Mouse (Mus musculus): ENCODE data around the gene Clic6. TPM values are rescaled to one million over a fixed set of nuclear protein-coding genes. Genes with fewer than 3 reads are reported as not detected.

Clic6 gene
- polyA plus RNA-seq, 2 experiments, result 1.5 to 2.7 TPM

- H3K9ac ChIP-seq (ENCODE audit: low read depth, low read length, severe bottlenecking), result no peak overlapping the region
- no peak for TF ChIP-seq POLR2A (IDR thresholded peaks at IDR 0.05; ENCODE audit: borderline replicate concordance, extremely low read depth, insufficient read depth, insufficient read length)
- ATAC-seq (ENCODE audit: low FRiP score, low read depth), result no peak
- no peak overlapping the region for H3K4me3 ChIP-seq (replicated peaks; ENCODE audit: low read length)
- no peak overlapping the region for H3K4me2 ChIP-seq (replicated peaks; ENCODE audit: low read depth, low read length, severe bottlenecking)
- H3K36me3 ChIP-seq (ENCODE audit: control insufficient read depth, insufficient read depth, low read length), result no peaks in the 10 kb centered on the region
- WGBS, result 52% methylated on average over 10 of the region's 10 CpGs
- H3K27me3 ChIP-seq (ENCODE audit: control insufficient read depth, insufficient read depth, low read length), result no peaks in the 10 kb centered on the region
- peaks cover 13% of the 10 kb centered on the region for H3K4me1 ChIP-seq (ENCODE audit: control insufficient read depth, insufficient read depth, low read length)
- no peak overlapping the region for H3K27ac ChIP-seq (replicated peaks; ENCODE audit: low read depth, low read length)
- no peak for DNase-seq (ENCODE audit: low spot score)
- 0 out of 2 replicates have a peak, but pooled peaks cover 4% of the 10 kb centered on the region for H3K9me3 ChIP-seq (ENCODE audit: control insufficient read depth, low read length)
Measured at GRCm38 (mm10) chr16:92580981-92581380, 95.4 kb downstream of the Clic6 start.

GRCm38 (mm10) chr16:92581767-92582166 is 96.2 kb downstream of the Clic6 start:
- H3K9ac ChIP-seq (ENCODE audit: low read depth, low read length, severe bottlenecking), result no peak overlapping the region
- H3K27ac ChIP-seq (replicated peaks; ENCODE audit: low read depth, low read length), result no peak overlapping the region
- peaks cover 11% of the 10 kb centered on the region for H3K4me1 ChIP-seq (ENCODE audit: control insufficient read depth, insufficient read depth, low read length)
- ATAC-seq (ENCODE audit: low FRiP score, low read depth), result peak; percentile 53; the same call in 1 of the 2 replicates
- no peak overlapping the region for H3K4me3 ChIP-seq (replicated peaks; ENCODE audit: low read length)
- no peaks in the 10 kb centered on the region for H3K27me3 ChIP-seq (ENCODE audit: control insufficient read depth, insufficient read depth, low read length)
- H3K36me3 ChIP-seq (ENCODE audit: control insufficient read depth, insufficient read depth, low read length), result no peaks in the 10 kb centered on the region
- TF ChIP-seq POLR2A (IDR thresholded peaks at IDR 0.05; ENCODE audit: borderline replicate concordance, extremely low read depth, insufficient read depth, insufficient read length), result no peak
- 53% methylated on average over 10 of the region's 10 CpGs for WGBS
- H3K9me3 ChIP-seq (ENCODE audit: control insufficient read depth, low read length), result 0 out of 2 replicates have a peak, but pooled peaks cover 4% of the 10 kb centered on the region
- DNase-seq (ENCODE audit: low spot score), result peak; percentile 31
- no peak overlapping the region for H3K4me2 ChIP-seq (replicated peaks; ENCODE audit: low read depth, low read length, severe bottlenecking)

- Histone ChIP-seq H3K4me3 (replicated peaks; ENCODE audit: low read length) (no peak overlapping the region), H3K27me3 (ENCODE audit: control insufficient read depth, insufficient read depth, low read length) (no peaks in the 10 kb centered on the region), H3K4me1 (ENCODE audit: control insufficient read depth, insufficient read depth, low read length) (peaks cover 6% of the 10 kb centered on the region; the same call in 1 of the 2 replicates), H3K9ac (ENCODE audit: low read depth, low read length, severe bottlenecking) (no peak overlapping the region), H3K36me3 (ENCODE audit: control insufficient read depth, insufficient read depth, low read length) (no peaks in the 10 kb centered on the region), H3K27ac (replicated peaks; ENCODE audit: low read depth, low read length) (no peak overlapping the region), H3K9me3 (ENCODE audit: control insufficient read depth, low read length) (no peaks in the 10 kb centered on the region), H3K4me2 (replicated peaks; ENCODE audit: low read depth, low read length, severe bottlenecking) (no peak overlapping the region)
- ATAC-seq (ENCODE audit: low FRiP score, low read depth) (no peak), DNase-seq (ENCODE audit: low spot score) (no peak)
- WGBS, result 80% methylated on average over 4 of the region's 4 CpGs
- no peak for TF ChIP-seq POLR2A (IDR thresholded peaks at IDR 0.05; ENCODE audit: borderline replicate concordance, extremely low read depth, insufficient read depth, insufficient read length)
Measured at GRCm38 (mm10) chr16:92587836-92588235, 102.3 kb downstream of the Clic6 start.

Other genes starting within 250 kb of the Clic6 start
- gene Kcne2, start 193.3 kb upstream of the Clic6 start, polyA plus RNA-seq (2012; rRNA removed), result 0.05 and 0.09 TPM in 2 replicates
- gene Kcne2, start 193.3 kb upstream of the Clic6 start, polyA plus RNA-seq (2014; fragmentation: Nextera tagmentation; extraction: Ambion mirVana), result 0.15 TPM in 1 of 2 replicates, not detected in the other
- 52.3 and 61.2 TPM in 2 replicates for gene Smim11, start 184.4 kb upstream of the Clic6 start, polyA plus RNA-seq (2012; rRNA removed)
- 145 and 150 TPM in 2 replicates for gene Smim11, start 184.4 kb upstream of the Clic6 start, polyA plus RNA-seq (2014; fragmentation: Nextera tagmentation; extraction: Ambion mirVana)
- not detected in 2 replicates for gene Fam243, start 164.3 kb upstream of the Clic6 start, polyA plus RNA-seq (2012; rRNA removed)
- not detected in 2 replicates for gene Fam243, start 164.3 kb upstream of the Clic6 start, polyA plus RNA-seq (2014; fragmentation: Nextera tagmentation; extraction: Ambion mirVana)
- 0.08 and 0.09 TPM in 2 replicates for gene Kcne1, start 126.3 kb upstream of the Clic6 start, polyA plus RNA-seq (2012; rRNA removed)
- not detected in 2 replicates for gene Kcne1, start 126.3 kb upstream of the Clic6 start, polyA plus RNA-seq (2014; fragmentation: Nextera tagmentation; extraction: Ambion mirVana)
- 27.0 and 28.2 TPM in 2 replicates for gene Rcan1, start 14.9 kb upstream of the Clic6 start, polyA plus RNA-seq (2012; rRNA removed)
- gene Rcan1, start 14.9 kb upstream of the Clic6 start, polyA plus RNA-seq (2014; fragmentation: Nextera tagmentation; extraction: Ambion mirVana), result 38.0 and 40.2 TPM in 2 replicates

All from limb, embryonic 14.5 days (tissue).